Mouse (Mus musculus): ENCODE results near the gene Bcl7a. TPM values are rescaled to one million over a fixed set of nuclear protein-coding genes. Genes with fewer than 3 reads are reported as not detected.

Bcl7a gene
- total and polyA plus RNA-seq, 3 experiments = 2.3 to 7.2 (median 4.3) TPM

DNA sequence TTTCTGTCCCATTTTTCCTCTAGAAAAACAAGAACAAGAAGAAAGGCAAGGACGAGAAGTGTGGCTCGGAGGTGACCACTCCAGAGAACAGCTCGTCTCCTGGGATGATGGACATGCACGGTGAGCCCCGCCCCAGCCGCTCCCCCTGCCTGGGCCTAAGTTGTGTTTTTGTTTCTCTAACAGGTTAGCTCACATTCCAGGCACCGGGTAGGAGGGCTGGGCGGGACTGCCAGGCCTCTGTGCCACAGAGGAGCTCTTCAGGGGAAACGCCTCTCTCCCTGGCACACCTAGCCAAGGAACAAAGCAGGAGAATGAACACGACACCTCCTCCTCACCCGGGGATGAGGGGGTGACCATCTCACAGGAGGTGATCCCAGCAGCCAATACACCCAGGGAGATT, 12.3 kb downstream of the Bcl7a start:
- Histone ChIP-seq H3K9ac (ENCODE audit: insufficient read depth, low read depth) (no peak overlapping the region), H3K27me3 (replicated peaks) (no peaks in the 10 kb centered on the region), H3K4me3 (replicated peaks in 1 of 3; ENCODE audit: low read depth in 2 of 3, low read length in 2 of 3, poor library complexity in 1 of 3) (no peak overlapping the region), H3K79me2 (replicated peaks; ENCODE audit: control insufficient read depth, extremely low read depth, insufficient read depth, poor library complexity, severe bottlenecking) (no peaks in the 10 kb centered on the region), H3K4me2 (ENCODE audit: insufficient read depth, low read depth, poor library complexity, severe bottlenecking) (no peak overlapping the region), H3K9me3 (replicated peaks; ENCODE audit: low read length) (no peaks in the 10 kb centered on the region), H3K36me3 (replicated peaks in 1 of 2; ENCODE audit: control insufficient read depth in 1 of 2, insufficient read depth in 1 of 2, low read length in 1 of 2) (peaks cover 23 to 83% of the 10 kb centered on the region in 2 experiments), H3K4me1 (ENCODE audit: control insufficient read depth in 1 of 2, insufficient read depth in 2 of 2) (no peaks in the 10 kb centered on the region; a peak in 1 of 4 replicates), H3K27ac (ENCODE audit: insufficient read depth, low read depth) (no peak overlapping the region)
- in situ Hi-C loops (cut with MboI; ENCODE audit: low pct_ligation_motif_present, low pct_unique_long_range_greater_than_20kb, low sequenced_read_pairs) = loop anchor here (5.0 kb wide), 1 partner anchor 84 kb away; no protein-coding TSS in a partner anchor
- DNase-seq (ENCODE audit: extremely low read depth) = no peak
- dilution Hi-C loops (cut with MboI; ENCODE audit: extremely low pct_ligation_motif_present, extremely low pct_unique_long_range_greater_than_20kb, low sequenced_read_pairs) = no loop called here
- TF ChIP-seq ZMIZ1 (IDR thresholded peaks at IDR 0.05; ENCODE audit: low read depth, low read length) = no peak
- no peak for TF ChIP-seq IRF4 (IDR thresholded peaks at IDR 0.05; ENCODE audit: low read depth, low read length)

DNA sequence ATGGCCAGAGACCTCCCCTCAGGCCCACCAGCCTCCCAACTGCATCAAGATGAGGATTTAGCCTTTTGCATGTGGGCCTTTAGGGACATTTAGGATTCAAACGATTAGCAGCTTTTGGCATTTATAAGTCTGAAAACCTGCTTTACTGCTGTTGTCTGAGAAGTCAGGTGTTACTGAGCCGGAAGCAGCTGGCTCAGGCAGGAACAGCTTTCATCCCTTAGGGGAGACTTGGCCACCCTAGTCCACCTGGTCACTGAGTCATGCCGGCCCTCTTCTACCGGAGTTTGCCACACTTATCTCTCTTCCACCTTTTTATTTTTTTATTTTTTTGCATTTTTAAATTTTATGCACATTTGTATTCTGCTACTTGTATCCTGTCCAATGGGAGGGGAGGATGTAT, 13.6 kb downstream of the Bcl7a start:
- Histone ChIP-seq H3K36me3 (replicated peaks in 1 of 2; ENCODE audit: control insufficient read depth in 1 of 2, insufficient read depth in 1 of 2, low read length in 1 of 2) (peaks cover 29 to 83% of the 10 kb centered on the region in 2 experiments), H3K9ac (ENCODE audit: insufficient read depth, low read depth) (no peak overlapping the region), H3K4me1 (ENCODE audit: control insufficient read depth in 1 of 2, insufficient read depth in 2 of 2) (no peaks in the 10 kb centered on the region), H3K4me2 (ENCODE audit: insufficient read depth, low read depth, poor library complexity, severe bottlenecking) (no peak overlapping the region), H3K27ac (ENCODE audit: insufficient read depth, low read depth) (no peak overlapping the region), H3K4me3 (replicated peaks in 1 of 3; ENCODE audit: low read depth in 2 of 3, low read length in 2 of 3, poor library complexity in 1 of 3) (no peak overlapping the region), H3K79me2 (replicated peaks; ENCODE audit: control insufficient read depth, extremely low read depth, insufficient read depth, poor library complexity, severe bottlenecking) (no peaks in the 10 kb centered on the region), H3K27me3 (replicated peaks) (no peaks in the 10 kb centered on the region), H3K9me3 (replicated peaks; ENCODE audit: low read length) (no peaks in the 10 kb centered on the region)
- in situ Hi-C loops (cut with MboI; ENCODE audit: low pct_ligation_motif_present, low pct_unique_long_range_greater_than_20kb, low sequenced_read_pairs) (loop anchor here (5.0 kb wide), 1 partner anchor 85 kb away; no protein-coding TSS in a partner anchor), dilution Hi-C loops (cut with MboI; ENCODE audit: extremely low pct_ligation_motif_present, extremely low pct_unique_long_range_greater_than_20kb, low sequenced_read_pairs) (no loop called here)
- TF ChIP-seq CHD2 (IDR thresholded peaks at IDR 0.05; ENCODE audit: low read length) (no peak), ZC3H11A (IDR thresholded peaks at IDR 0.05; ENCODE audit: low read depth, low read length) (no peak), POLR2AphosphoS2 (IDR thresholded peaks at IDR 0.05; ENCODE audit: low read depth, low read length) (no peak), BHLHE40 (IDR thresholded peaks at IDR 0.05; ENCODE audit: low read depth, low read length) (no peak), JUND (conservative IDR thresholded peaks at IDR 0.05; ENCODE audit: low read depth, low read length) (no peak), SMC3 (IDR thresholded peaks at IDR 0.05; ENCODE audit: low read depth, low read length) (no peak), MAZ (IDR thresholded peaks at IDR 0.05; ENCODE audit: low read depth, low read length) (no peak), POLR2A (IDR thresholded peaks at IDR 0.05; ENCODE audit: low read depth, low read length) (no peak), USF1 (IDR thresholded peaks at IDR 0.05; ENCODE audit: low read depth, low read length) (no peak), RAD21 (IDR thresholded peaks at IDR 0.05; ENCODE audit: low read depth, low read length) (no peak), ZNF384 (IDR thresholded peaks at IDR 0.05; ENCODE audit: low read depth, low read length) (no peak), PAX5 (IDR thresholded peaks at IDR 0.05; ENCODE audit: low read length) (no peak), E2F4 (IDR thresholded peaks at IDR 0.05; ENCODE audit: insufficient replicate concordance, low read depth, low read length) (no peak), GABPA (IDR thresholded peaks at IDR 0.05; ENCODE audit: insufficient replicate concordance, low read depth, low read length) (no peak), MXI1 (IDR thresholded peaks at IDR 0.05; ENCODE audit: low read depth, low read length) (no peak), TCF12 (IDR thresholded peaks at IDR 0.05; ENCODE audit: low read depth, low read length) (no peak), RCOR1 (conservative IDR thresholded peaks at IDR 0.05; ENCODE audit: low read depth, low read length) (no peak), MYC (IDR thresholded peaks at IDR 0.05; ENCODE audit: low read depth, low read length) (no peak)
- DNase-seq (ENCODE audit: extremely low read depth) = no peak
